Mouse (Mus musculus): Measurements from ENCODE around the gene Notch2. TPM values are rescaled to one million over a fixed set of nuclear protein-coding genes. Genes with fewer than 3 reads are reported as not detected.

Notch2 gene
- polyA plus RNA-seq, 1 experiment, result 15.6 TPM

DNA sequence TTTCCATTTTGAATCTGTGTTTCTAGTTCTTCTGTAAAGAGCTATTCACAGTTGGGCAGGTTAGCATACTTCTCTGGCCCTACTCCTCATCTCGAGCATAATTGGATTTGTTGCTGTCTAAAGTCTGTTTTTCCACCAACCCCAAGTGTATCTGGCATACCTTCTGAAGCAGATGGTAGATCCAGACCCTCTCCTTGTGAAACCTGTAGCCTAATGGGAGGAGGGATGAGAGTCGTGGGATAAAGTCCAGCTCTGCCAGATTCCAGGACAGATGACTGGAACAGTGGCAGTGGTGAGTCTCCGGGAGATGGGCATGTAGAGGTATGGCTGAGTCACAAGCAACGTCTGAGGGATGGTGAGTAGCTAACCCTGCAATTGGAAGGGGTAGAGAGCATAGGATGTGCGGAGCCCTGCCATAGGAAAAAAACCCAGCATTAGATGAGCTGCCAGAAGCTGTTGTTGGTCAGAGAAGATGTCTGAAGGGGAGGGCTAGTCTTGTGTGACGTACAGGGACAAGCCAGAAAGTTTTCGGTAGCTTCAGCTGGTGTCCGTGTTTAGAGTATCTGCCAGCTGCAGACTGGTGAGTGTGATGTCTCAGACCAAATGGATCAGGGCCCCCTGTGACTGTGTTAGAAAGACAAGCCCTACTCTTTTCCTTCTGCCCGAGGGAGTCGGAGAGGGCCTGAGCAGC lies 79.5 kb downstream of the Notch2 start:
- H3K36me3 ChIP-seq (ENCODE audit: control insufficient read depth, insufficient read depth), result peaks cover 60% of the 10 kb centered on the region

DNA sequence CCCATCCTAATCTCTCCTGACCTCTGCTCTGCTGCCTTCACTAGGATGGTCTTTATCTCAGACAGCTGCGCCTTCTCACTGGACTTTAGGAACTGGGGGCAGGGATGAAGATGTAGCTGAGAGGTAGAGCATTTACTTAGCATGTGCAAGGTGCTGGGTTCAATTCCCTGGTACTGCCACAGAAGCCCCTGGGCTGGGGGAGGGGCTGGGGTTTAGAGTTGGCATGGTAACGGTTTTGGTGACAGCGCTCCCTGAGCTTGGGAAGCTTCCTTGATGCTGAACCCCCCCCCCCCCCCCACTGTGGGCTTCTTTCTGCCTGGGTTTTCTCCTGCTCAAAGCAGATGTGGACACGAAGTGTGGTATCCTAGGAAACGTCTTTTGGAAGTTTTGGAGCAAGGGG lies 80.6 kb downstream of the Notch2 start:
- H3K79me3 ChIP-seq (ENCODE audit: low read depth), result peaks cover 8% of the 10 kb centered on the region
- no peak overlapping the region for H3K4me3 ChIP-seq (ENCODE audit: insufficient read depth, poor library complexity, severe bottlenecking)
- peaks cover 40% of the 10 kb centered on the region for H3K79me2 ChIP-seq (ENCODE audit: control insufficient read depth, insufficient read depth)
- no peak overlapping the region for H3ac ChIP-seq (ENCODE audit: control insufficient read depth, insufficient read length, low read depth)
- TF ChIP-seq CEBPB (IDR thresholded peaks at IDR 0.05; ENCODE audit: low read depth), result no peak
- no peak for TF ChIP-seq MAX (IDR thresholded peaks at IDR 0.05)
- no peak for TF ChIP-seq MYOD1 (IDR thresholded peaks at IDR 0.05; ENCODE audit: control insufficient read depth, insufficient read length, low read depth)
- peaks cover 63% of the 10 kb centered on the region for H3K36me3 ChIP-seq (ENCODE audit: control insufficient read depth, insufficient read depth)
- no peaks in the 10 kb centered on the region for H3K27me3 ChIP-seq (ENCODE audit: control insufficient read depth, insufficient read depth, insufficient read length)

More for the DNA sequence above, 79.5 kb downstream of the Notch2 start:
- H3K79me3 ChIP-seq (ENCODE audit: low read depth), result peaks cover 8% of the 10 kb centered on the region
- no peak overlapping the region for H3K4me3 ChIP-seq (ENCODE audit: insufficient read depth, poor library complexity, severe bottlenecking)
- H3ac ChIP-seq (ENCODE audit: control insufficient read depth, insufficient read length, low read depth), result no peak overlapping the region
- TF ChIP-seq MYOG (IDR thresholded peaks at IDR 0.05; ENCODE audit: control insufficient read depth, extremely low read depth, insufficient read length), result no peak
- TF ChIP-seq USF1 (IDR thresholded peaks at IDR 0.05; ENCODE audit: low read depth), result no peak
- TF ChIP-seq CEBPB (IDR thresholded peaks at IDR 0.05; ENCODE audit: low read depth), result no peak
- no peak for TF ChIP-seq MYOD1 (IDR thresholded peaks at IDR 0.05; ENCODE audit: control insufficient read depth, insufficient read length, low read depth)
- TF ChIP-seq CTCF (IDR thresholded peaks at IDR 0.05; ENCODE audit: control insufficient read depth, insufficient read depth, insufficient read length), result no peak
- no peak for TF ChIP-seq MAX (IDR thresholded peaks at IDR 0.05)
- no peak for TF ChIP-seq FOSL1 (IDR thresholded peaks at IDR 0.05; ENCODE audit: insufficient read depth, low read length, poor library complexity, severe bottlenecking)
- H3K79me2 ChIP-seq (ENCODE audit: control insufficient read depth, insufficient read depth), result peaks cover 49% of the 10 kb centered on the region
- no peaks in the 10 kb centered on the region for H3K27me3 ChIP-seq (ENCODE audit: control insufficient read depth, insufficient read depth, insufficient read length)

DNA sequence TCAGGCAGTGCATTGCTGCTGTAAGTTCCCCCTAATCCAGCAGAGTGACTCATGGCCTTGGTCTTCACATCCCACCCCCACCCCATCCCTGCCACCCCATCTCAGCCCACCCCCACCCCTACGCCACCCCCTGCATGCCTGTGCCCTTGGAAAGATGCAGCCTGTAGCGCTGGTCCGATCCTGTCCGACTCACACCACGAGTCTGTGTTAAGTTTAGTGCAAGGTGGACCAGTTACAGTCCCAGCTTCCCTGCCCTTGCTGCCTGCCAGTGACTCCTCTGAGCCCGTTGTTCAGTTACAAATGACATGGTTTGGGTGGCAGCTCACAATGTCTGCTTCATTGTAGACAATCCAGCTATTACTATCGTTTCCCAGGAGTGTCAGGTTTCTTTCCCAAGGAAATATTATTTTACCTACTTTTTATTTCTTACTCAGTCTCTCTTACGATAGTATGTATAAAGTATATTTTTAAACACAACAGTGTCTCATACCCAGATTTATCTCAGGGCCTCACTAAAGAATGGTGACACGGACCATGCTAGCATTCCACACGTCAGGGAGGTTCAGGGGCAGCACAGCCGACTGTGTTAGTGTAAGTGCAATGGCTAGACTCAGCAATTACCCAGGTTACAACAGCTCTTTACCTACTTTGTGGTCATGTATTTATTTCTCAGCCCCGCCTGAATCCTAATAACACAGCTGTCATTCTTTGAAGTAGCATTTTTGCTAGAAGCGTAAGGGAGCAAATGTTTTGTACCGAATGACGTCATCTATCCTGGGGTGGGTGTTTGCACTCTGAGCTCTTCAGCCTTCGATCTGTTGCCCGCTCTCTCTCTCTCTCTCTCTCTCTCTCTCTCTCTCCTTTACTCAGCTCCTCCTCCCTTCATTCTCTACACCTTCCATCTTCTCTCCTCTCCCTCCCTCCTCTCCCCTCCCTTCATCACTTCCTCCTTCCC lies 81.6 kb downstream of the Notch2 start:
- TF ChIP-seq CEBPB (IDR thresholded peaks at IDR 0.05; ENCODE audit: low read depth), result no peak
- Histone ChIP-seq H3ac (ENCODE audit: control insufficient read depth, insufficient read length, low read depth) (no peak overlapping the region), H3K4me3 (ENCODE audit: insufficient read depth, poor library complexity, severe bottlenecking) (no peak overlapping the region), H3K36me3 (ENCODE audit: control insufficient read depth, insufficient read depth) (peaks cover 69% of the 10 kb centered on the region), H3K79me2 (ENCODE audit: control insufficient read depth, insufficient read depth) (peaks cover 31% of the 10 kb centered on the region), H3K79me3 (ENCODE audit: low read depth) (peaks cover 7% of the 10 kb centered on the region), H3K27me3 (ENCODE audit: control insufficient read depth, insufficient read depth, insufficient read length) (no peaks in the 10 kb centered on the region)

DNA sequence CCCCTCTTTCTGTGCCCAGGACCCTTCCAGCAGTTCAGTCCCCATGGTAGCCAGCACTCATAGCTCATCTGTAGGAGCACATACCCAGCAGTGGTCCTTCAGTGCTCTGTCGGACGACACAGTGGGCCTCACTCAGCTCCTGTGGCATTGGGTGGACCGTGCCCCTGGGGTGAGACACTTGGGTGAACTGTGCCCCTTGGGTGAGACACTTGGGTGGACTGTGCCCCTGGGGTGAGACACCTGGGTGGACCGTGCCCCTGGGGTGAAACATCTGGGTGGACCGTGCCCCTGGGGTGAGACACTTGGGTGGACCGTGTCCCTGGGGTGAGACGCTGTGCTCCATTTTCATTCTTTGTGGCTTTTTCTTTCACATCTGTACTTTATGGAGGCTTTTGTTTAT lies 83.7 kb downstream of the Notch2 start:
- H3K79me2 ChIP-seq (ENCODE audit: control insufficient read depth, insufficient read depth), result peaks cover 17% of the 10 kb centered on the region
- H3K79me3 ChIP-seq (ENCODE audit: low read depth), result peaks cover 5% of the 10 kb centered on the region
- no peaks in the 10 kb centered on the region for H3K27me3 ChIP-seq (ENCODE audit: control insufficient read depth, insufficient read depth, insufficient read length)
- no peak overlapping the region for H3ac ChIP-seq (ENCODE audit: control insufficient read depth, insufficient read length, low read depth)
- TF ChIP-seq MAX (IDR thresholded peaks at IDR 0.05) (no peak), FOSL1 (IDR thresholded peaks at IDR 0.05; ENCODE audit: insufficient read depth, low read length, poor library complexity, severe bottlenecking) (no peak), MYOD1 (IDR thresholded peaks at IDR 0.05; ENCODE audit: control insufficient read depth, insufficient read length, low read depth) (no peak), USF1 (IDR thresholded peaks at IDR 0.05; ENCODE audit: low read depth) (no peak), CTCF (IDR thresholded peaks at IDR 0.05; ENCODE audit: control insufficient read depth, insufficient read depth, insufficient read length) (no peak), MYOG (IDR thresholded peaks at IDR 0.05; ENCODE audit: control insufficient read depth, extremely low read depth, insufficient read length) (no peak)
- peaks cover 69% of the 10 kb centered on the region for H3K36me3 ChIP-seq (ENCODE audit: control insufficient read depth, insufficient read depth)
- no peak overlapping the region for H3K4me3 ChIP-seq (ENCODE audit: insufficient read depth, poor library complexity, severe bottlenecking)

DNA sequence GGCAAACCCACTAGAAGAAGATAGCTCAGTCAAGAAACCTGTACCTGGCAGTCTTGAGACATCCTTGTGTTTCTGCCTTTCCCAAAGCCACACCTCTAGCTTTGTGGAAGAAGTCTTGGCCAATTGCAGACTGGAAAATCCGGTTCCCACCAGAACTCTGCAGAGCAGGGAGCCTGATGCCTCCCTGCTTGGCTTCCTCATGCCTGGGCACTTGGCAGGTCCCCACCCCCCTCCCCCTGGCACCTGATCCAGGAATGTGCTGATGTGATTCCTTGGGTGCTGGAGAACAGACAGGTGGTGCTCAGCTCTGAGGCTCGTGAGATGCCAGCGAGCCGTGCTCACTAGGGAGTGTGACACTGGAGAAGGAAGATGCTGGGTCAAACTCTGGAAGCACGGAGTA lies 85.3 kb downstream of the Notch2 start:
- H3K27me3 ChIP-seq (ENCODE audit: control insufficient read depth, insufficient read depth, insufficient read length), result no peaks in the 10 kb centered on the region
- peaks cover 73% of the 10 kb centered on the region for H3K36me3 ChIP-seq (ENCODE audit: control insufficient read depth, insufficient read depth)
- peaks cover 4% of the 10 kb centered on the region for H3K79me3 ChIP-seq (ENCODE audit: low read depth)
- TF ChIP-seq MAX (IDR thresholded peaks at IDR 0.05), result no peak
- no peak for TF ChIP-seq FOSL1 (IDR thresholded peaks at IDR 0.05; ENCODE audit: insufficient read depth, low read length, poor library complexity, severe bottlenecking)
- TF ChIP-seq USF1 (IDR thresholded peaks at IDR 0.05; ENCODE audit: low read depth), result no peak
- TF ChIP-seq CEBPB (IDR thresholded peaks at IDR 0.05; ENCODE audit: low read depth), result no peak
- no peak for TF ChIP-seq MYOD1 (IDR thresholded peaks at IDR 0.05; ENCODE audit: control insufficient read depth, insufficient read length, low read depth)
- TF ChIP-seq MYOG (IDR thresholded peaks at IDR 0.05; ENCODE audit: control insufficient read depth, extremely low read depth, insufficient read length), result no peak
- no peak for TF ChIP-seq CTCF (IDR thresholded peaks at IDR 0.05; ENCODE audit: control insufficient read depth, insufficient read depth, insufficient read length)
- H3K79me2 ChIP-seq (ENCODE audit: control insufficient read depth, insufficient read depth), result peaks cover 17% of the 10 kb centered on the region
- H3K4me3 ChIP-seq (ENCODE audit: insufficient read depth, poor library complexity, severe bottlenecking), result no peak overlapping the region
- H3ac ChIP-seq (ENCODE audit: control insufficient read depth, insufficient read length, low read depth), result no peak overlapping the region
